Mouse (Mus musculus) liver, embryonic 11.5 days (tissue): ENCODE measurements around the gene Mapkbp1. TPM values are rescaled to one million over a fixed set of nuclear protein-coding genes. Genes with fewer than 3 reads are reported as not detected.

Source experiments
- ATAC-seq: fragments of 200-750 bp; cut with Nextera tagmentation; replicated peaks from 2 replicates; pipeline ENCODE4 v1.8.0; 2017; ENCODE audit warnings: moderate number of reproducible peaks, mild to moderate bottlenecking, moderate TSS enrichment, moderate library complexity; ENCODE audit not compliant: low FRiP score
- DNase-seq: peaks from one replicate; pipeline ENCODE4 v3.0.0-alpha.2; 2017; ENCODE audit warnings: low spot score
- H3K27ac ChIP-seq: fragments of 300-500 bp; sonication (generic); 2 replicates; pipeline ENCODE4 v1.5.1; 2014; ENCODE audit warnings: mild to moderate bottlenecking, low read depth, low read length, control low read depth
- H3K27me3 ChIP-seq: fragments of 300-500 bp; sonication (generic); replicated peaks from 2 replicates; pipeline ENCODE4 v1.6.1; 2014; ENCODE audit warnings: low read length, mixed read lengths; ENCODE audit not compliant: control insufficient read depth, insufficient read depth
- H3K36me3 ChIP-seq: fragments of 300-500 bp; sonication (generic); 2 replicates; pipeline ENCODE4 v1.6.1; 2014; ENCODE audit warnings: mild to moderate bottlenecking, low read length, moderate library complexity, mixed read lengths; ENCODE audit not compliant: control insufficient read depth, insufficient read depth
- H3K4me1 ChIP-seq: fragments of 300-500 bp; sonication (generic); replicated peaks from 2 replicates; pipeline ENCODE4 v1.6.1; 2014; ENCODE audit warnings: low read length, mixed read lengths; ENCODE audit not compliant: control insufficient read depth, insufficient read depth
- H3K4me2 ChIP-seq: fragments of 300-500 bp; sonication (generic); 2 replicates; pipeline ENCODE4 v1.6.1; 2014; ENCODE audit warnings: mild to moderate bottlenecking, control low read depth, moderate library complexity
- H3K4me3 ChIP-seq: fragments of 300-500 bp; sonication (generic); 2 replicates; pipeline ENCODE4 v1.5.1; 2014; ENCODE audit warnings: low read depth, low read length, control low read depth
- H3K9ac ChIP-seq: fragments of 300-500 bp; sonication (generic); 2 replicates; pipeline ENCODE4 v1.6.1; 2014; ENCODE audit warnings: low read depth, low read length, control low read depth
- H3K9me3 ChIP-seq: fragments of 300-500 bp; sonication (generic); 2 replicates; pipeline ENCODE4 v1.6.1; 2016; ENCODE audit warnings: low read length, inconsistent platforms, mixed read lengths; ENCODE audit not compliant: control insufficient read depth
- WGBS: fragments of 180-500 bp; shearing (Covaris S2); extraction: QIAGEN DNeasy Blood & Tissue Kit; methylation state at CpG from one replicate; pipeline ENCODE4 v1.1.7; 2014; 5-methylcytosine and 5-hydroxymethylcytosine counted together
- polyA plus RNA-seq: library from polyadenylated mRNA; unstranded; fragments of >200 nt; fragmentation: Nextera tagmentation; extraction: Ambion mirVana; gene quantifications from 2 replicates; pipeline ENCODE4 v1.2.1, GENCODE M21; 2014

Mapkbp1 gene
- polyA plus RNA-seq = 1.7 TPM in 2 replicates

DNA sequence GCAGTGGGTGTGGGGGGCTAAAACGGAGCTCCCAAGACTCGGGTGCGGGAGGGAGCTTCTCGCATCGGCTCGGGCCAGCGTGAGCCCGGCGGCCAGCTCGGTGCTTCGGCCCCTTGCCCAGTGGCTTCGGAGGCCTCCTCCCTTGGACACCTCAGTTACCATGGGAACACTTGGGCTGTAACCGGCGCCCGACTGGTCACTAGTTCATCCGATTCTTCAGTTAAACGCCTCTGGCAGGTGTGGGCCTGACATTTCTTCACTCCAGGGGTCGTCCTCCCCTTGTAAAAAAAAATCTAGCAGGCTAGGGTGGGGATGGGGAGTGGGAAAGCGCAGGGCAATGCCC is at the start of gene Mapkbp1:
TSS of gene Mapkbp1 (plus strand) at position 163 of the 343 bp plus-strand sequence.
- Histone ChIP-seq H3K36me3 (no peaks in the 10 kb centered on the region), H3K4me1 (peaks cover 4% of the 10 kb centered on the region; the same call in 1 of the 2 replicates), H3K4me2 (peak within 1 kb of the TSS; percentile 89), H3K9me3 (no peaks in the 10 kb centered on the region), H3K9ac (peak within 1 kb of the TSS; percentile 78), H3K27ac (peak within 1 kb of the TSS; percentile 60; the same call in 1 of the 2 replicates), H3K4me3 (peak within 1 kb of the TSS; percentile 79), H3K27me3 (no peaks in the 10 kb centered on the region)
- ATAC-seq (no peak; the same call in 1 of the 2 replicates), DNase-seq (no peak)
- 2% methylated on average over 19 of the region's 19 CpGs for WGBS

DNA sequence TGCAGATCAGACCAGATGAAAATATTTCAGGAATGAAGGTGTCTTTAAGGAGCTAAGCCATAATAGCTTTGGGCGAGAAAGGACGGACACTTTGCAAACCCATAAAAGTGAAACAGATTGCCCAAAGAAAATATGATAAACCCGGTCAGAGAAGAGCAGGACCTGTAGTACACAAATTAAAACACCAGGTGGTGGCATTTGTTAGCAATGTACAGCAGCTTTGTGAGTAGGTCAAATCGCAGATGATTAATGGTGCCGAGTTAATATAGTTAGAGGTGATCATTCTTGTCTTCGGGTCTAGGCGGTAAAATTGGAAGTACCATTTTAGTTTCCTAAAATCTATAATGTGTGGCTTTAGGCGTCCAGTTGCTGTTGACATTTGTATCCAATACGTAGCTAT is 1.9 kb upstream of the Mapkbp1 start:
- no peak for DNase-seq
- 47% methylated on average over 9 of the region's 9 CpGs for WGBS

DNA sequence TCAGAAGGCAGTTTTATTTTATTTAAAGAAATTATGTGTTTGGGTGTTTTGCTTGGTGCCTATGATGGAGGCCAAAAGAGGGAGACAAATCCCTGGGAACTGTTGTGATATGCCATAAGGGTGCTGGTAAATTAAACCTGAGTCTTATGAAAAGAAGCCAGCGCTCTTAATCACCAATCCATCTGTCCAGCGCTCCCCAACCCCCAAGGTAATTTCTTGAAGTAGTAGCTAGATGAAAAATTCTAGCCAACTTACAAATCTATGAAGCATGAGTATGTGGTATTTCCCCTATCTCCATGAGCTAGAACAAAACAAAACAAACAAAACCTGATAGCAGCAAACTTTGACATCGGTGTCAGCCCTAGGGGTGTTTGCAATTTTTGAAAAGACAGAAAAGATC is 1.2 kb upstream of the Mapkbp1 start:
- Histone ChIP-seq H3K27me3 (no peaks in the 10 kb centered on the region), H3K27ac (no peak overlapping the region), H3K4me3 (no peak overlapping the region), H3K9ac (no peak overlapping the region), H3K4me1 (peaks cover 4% of the 10 kb centered on the region; the same call in 1 of the 2 replicates), H3K4me2 (peak overlapping the region; percentile 89; the same call in 1 of the 2 replicates), H3K9me3 (no peaks in the 10 kb centered on the region), H3K36me3 (no peaks in the 10 kb centered on the region)
- no peak for DNase-seq
- ATAC-seq = no peak
- 89% methylated on average over 3 of the region's 3 CpGs for WGBS

More for the DNA sequence above, 1.9 kb upstream of the Mapkbp1 start:
- no peak for ATAC-seq
- peaks cover 4% of the 10 kb centered on the region; the same call in 1 of the 2 replicates for H3K4me1 ChIP-seq
- no peak overlapping the region for H3K4me2 ChIP-seq
- no peak overlapping the region for H3K9ac ChIP-seq
- no peaks in the 10 kb centered on the region for H3K27me3 ChIP-seq
- H3K9me3 ChIP-seq = no peaks in the 10 kb centered on the region
- H3K27ac ChIP-seq = no peak overlapping the region
- H3K36me3 ChIP-seq = no peaks in the 10 kb centered on the region
- no peak overlapping the region for H3K4me3 ChIP-seq

DNA sequence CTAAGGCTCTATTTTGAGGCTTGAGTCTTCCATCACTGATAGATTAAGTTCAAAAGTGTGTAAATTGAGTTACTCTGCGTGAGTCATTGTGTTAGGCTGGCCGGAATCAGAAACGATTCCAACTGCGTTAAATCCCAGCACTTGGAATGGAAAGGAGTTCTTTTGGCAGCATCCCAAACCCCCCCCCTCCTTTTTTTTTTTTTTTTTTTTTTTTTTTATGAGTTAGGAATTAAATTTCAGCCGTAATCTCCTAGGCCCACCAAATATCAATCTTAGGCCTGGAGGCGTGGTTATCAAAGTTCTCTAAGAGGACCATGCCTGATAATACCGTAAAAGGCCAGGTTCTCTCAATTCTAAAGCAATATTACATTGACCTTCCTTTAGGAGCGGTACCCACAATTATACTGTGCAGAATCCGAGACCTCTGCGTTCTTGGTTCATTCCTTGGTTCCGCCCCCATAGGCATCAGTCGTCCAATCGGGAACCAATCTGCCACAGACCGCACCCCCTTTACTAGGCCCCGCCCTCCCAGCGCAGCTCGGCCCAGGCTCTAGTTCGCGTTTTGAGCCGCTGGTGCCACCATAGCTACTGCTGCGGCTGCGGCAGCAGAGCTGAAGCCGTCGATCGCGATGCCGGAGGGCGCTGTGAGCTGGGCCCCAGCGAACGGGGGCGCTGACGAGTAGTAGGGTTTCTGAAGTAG is 512 bp upstream of the Mapkbp1 start:
- ATAC-seq = peak; percentile 100
- H3K4me2 ChIP-seq = peak overlapping the region; percentile 89
- peak overlapping the region; percentile 79 for H3K4me3 ChIP-seq
- DNase-seq = peak; percentile 94
- H3K4me1 ChIP-seq = peaks cover 4% of the 10 kb centered on the region; the same call in 1 of the 2 replicates
- 5% methylated on average over 32 of the region's 32 CpGs for WGBS
- H3K9me3 ChIP-seq = no peaks in the 10 kb centered on the region
- peak overlapping the region; percentile 78 for H3K9ac ChIP-seq
- no peaks in the 10 kb centered on the region for H3K36me3 ChIP-seq
- no peaks in the 10 kb centered on the region for H3K27me3 ChIP-seq
- peak overlapping the region; percentile 60; the same call in 1 of the 2 replicates for H3K27ac ChIP-seq

DNA sequence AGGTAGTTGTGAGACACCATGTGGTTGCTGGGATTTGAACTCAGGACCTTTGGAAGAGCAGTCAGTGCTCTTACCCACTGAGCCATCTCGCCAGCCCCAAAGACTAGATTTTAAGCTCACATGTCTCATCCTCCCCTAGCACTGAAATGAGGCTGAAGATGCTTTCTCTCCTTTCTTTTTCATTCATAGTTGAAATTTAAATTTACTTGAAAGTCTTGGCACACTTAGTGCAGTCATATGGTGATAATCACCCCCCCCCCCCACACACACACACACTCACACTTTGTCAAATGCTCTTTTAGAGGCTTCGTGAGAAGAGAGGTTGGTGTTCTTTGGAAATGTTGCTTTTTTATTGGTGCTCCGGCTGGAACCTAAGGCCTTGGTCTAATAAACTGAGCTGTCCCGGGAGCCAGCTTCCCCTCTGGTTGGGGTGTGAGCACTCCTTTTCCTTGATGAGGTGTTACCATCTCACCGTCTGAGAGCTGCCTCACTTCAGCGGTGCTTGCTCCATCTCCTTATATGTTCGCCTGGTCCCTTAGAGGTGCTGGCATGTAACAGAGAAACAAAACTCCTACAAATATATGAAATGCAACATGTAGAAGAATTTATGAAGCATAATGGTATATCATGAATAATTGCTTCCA is 8.0 kb downstream of the Mapkbp1 start:
- Histone ChIP-seq H3K9me3 (no peaks in the 10 kb centered on the region), H3K27ac (no peak overlapping the region), H3K36me3 (no peaks in the 10 kb centered on the region), H3K4me1 (no peaks in the 10 kb centered on the region), H3K9ac (no peak overlapping the region), H3K4me3 (no peak overlapping the region), H3K4me2 (no peak overlapping the region), H3K27me3 (no peaks in the 10 kb centered on the region)
- 86% methylated on average over 7 of the region's 7 CpGs for WGBS
- DNase-seq (no peak), ATAC-seq (no peak)

DNA sequence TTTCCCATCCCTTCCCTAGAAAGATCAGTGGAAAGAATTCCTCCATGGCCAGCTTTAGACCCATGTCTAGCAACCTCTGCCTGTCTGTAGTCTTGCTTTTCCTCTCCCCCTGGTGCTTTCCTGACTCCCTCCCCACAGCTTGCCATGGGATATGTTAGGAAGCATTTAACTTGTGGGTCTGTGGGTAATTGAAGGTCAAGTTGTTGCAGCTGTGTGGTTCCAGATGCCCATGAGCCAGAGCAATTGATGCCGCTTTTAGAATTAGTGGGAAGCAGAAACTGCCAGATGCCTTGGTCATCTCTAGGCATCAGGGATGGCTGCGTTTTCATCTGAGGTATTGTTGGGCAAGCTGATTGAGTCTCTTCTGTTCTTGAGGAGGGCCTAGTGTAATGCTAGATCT is 9.1 kb downstream of the Mapkbp1 start:
- Histone ChIP-seq H3K36me3 (no peaks in the 10 kb centered on the region), H3K9ac (no peak overlapping the region), H3K27me3 (no peaks in the 10 kb centered on the region), H3K4me1 (no peaks in the 10 kb centered on the region), H3K27ac (no peak overlapping the region), H3K4me3 (no peak overlapping the region), H3K9me3 (no peaks in the 10 kb centered on the region), H3K4me2 (no peak overlapping the region)
- no peak for ATAC-seq
- DNase-seq = no peak
- 88% methylated on average over 2 of the region's 2 CpGs for WGBS

DNA sequence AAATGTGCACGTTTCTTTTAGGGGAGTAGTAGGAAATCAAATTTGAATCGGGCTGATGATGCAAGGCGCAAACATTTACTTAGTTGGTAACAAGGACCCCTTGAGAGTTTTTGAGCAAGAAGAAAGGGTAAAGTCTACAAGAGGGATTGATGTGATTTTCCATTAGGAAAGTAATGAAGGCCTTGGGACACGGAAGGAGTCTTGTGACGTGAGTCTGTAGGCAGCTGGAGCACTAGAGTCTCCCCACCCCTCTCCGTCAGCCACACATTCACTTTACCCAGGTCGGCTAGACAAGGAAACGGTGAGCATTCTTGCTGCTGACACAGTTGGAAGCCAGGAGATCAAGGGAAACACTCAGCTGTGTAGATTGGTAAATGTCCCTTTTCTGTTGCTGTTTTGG is 13.4 kb downstream of the Mapkbp1 start:
- Histone ChIP-seq H3K27me3 (no peaks in the 10 kb centered on the region), H3K27ac (no peak overlapping the region), H3K9me3 (no peaks in the 10 kb centered on the region), H3K36me3 (no peaks in the 10 kb centered on the region), H3K4me2 (no peak overlapping the region), H3K4me1 (no peaks in the 10 kb centered on the region), H3K4me3 (no peak overlapping the region), H3K9ac (no peak overlapping the region)
- DNase-seq (no peak), ATAC-seq (no peak)
- 75% methylated on average over 8 of the region's 8 CpGs for WGBS

DNA sequence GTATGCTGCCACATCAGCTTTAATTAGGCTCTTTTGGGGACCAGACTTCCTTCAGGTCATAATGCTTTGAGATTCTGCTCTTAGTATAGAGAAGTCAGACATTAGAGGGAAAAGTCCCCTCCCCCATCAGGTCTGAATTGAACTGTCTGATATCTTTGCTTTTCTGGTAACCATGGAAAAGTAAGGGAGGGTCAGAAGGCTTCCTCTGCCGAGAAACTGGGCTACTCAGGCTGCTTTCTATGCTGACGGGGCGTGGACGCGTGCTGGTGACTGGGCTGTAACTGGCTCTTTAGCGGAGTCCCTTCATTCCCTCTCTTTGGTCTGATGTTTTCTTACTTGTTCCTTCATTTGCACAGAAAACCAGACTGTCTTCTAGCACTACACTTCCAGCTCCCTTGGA is 13.9 kb downstream of the Mapkbp1 start:
- ATAC-seq = no peak
- Histone ChIP-seq H3K4me3 (no peak overlapping the region), H3K4me2 (no peak overlapping the region), H3K9ac (no peak overlapping the region), H3K27ac (no peak overlapping the region), H3K36me3 (no peaks in the 10 kb centered on the region), H3K4me1 (no peaks in the 10 kb centered on the region), H3K27me3 (no peaks in the 10 kb centered on the region), H3K9me3 (no peaks in the 10 kb centered on the region)
- WGBS = 75% methylated on average over 6 of the region's 6 CpGs
- DNase-seq = no peak

DNA sequence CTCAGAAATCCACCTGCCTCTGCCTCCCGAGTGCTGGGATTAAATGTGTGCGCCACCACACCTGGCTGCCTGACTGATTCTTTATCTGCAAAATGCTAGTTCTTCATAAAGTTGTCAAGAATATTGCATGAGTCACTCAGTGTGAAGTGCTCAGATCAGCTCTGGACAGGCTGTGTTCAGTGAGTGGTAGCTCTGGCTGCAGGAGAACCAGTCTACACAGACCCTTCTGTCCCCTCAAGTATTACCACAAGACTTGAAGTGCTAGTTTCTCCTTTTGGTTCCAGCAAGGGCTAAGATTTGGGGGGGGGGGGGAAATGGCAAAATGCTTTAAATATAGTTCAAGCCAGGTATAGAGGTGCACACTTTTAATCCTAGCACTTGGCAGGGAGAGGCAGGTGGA is 14.9 kb downstream of the Mapkbp1 start:
- WGBS = 90% methylated on average over 2 of the region's 2 CpGs
- ATAC-seq (no peak), DNase-seq (no peak)

More for the DNA sequence above, 14.9 kb downstream of the Mapkbp1 start:
- no peak overlapping the region for H3K27ac ChIP-seq
- no peaks in the 10 kb centered on the region for H3K9me3 ChIP-seq
- no peaks in the 10 kb centered on the region for H3K27me3 ChIP-seq
- H3K9ac ChIP-seq = no peak overlapping the region
- no peak overlapping the region for H3K4me3 ChIP-seq
- H3K36me3 ChIP-seq = no peaks in the 10 kb centered on the region
- no peak overlapping the region for H3K4me2 ChIP-seq
- H3K4me1 ChIP-seq = no peaks in the 10 kb centered on the region
